Comparison of ENCODE assay signal across 22 mouse cellular contexts in genomic region chr2:136308743-136309142, GRCm38 (mm10).
DNase-seq lines count a peak whose midpoint lies in the region; ATAC-seq and TF ChIP-seq lines count a peak whose summit lies in the region.
"Had no signal": no experiment of that assay in that cellular context is flagged by ENCODE, and none has a peak within 500 bp of the region (broad histone marks: within the 10 kb centered on the region; RNA-seq: fewer than 3 reads in every experiment).

No protein-coding gene starts in this region.

- 89% methylated on average over 4 of the region's 4 CpGs for WGBS in forebrain, embryonic 11.5 days
- 79% methylated on average over 4 of the region's 4 CpGs for WGBS in forebrain, embryonic 15.5 days
- WGBS in neural tube, embryonic 14.5 days = 66% methylated on average over 4 of the region's 4 CpGs
- WGBS in neural tube, embryonic 15.5 days = 66% methylated on average over 4 of the region's 4 CpGs

- TF ChIP-seq CTCF in layer of hippocampus, adult 2 months (conservative IDR thresholded peaks at IDR 0.05) = no peak

- H3K27me3 ChIP-seq in forebrain, embryonic 11.5 days (ENCODE audit: control insufficient read depth, insufficient read depth, low read length) = no peaks in the 10 kb centered on the region
- H3K27me3 ChIP-seq in forebrain, embryonic 15.5 days = no peaks in the 10 kb centered on the region
- no peaks in the 10 kb centered on the region for H3K27me3 ChIP-seq in neural tube, embryonic 14.5 days (ENCODE audit: control insufficient read depth, insufficient read depth, low read length)
- no peaks in the 10 kb centered on the region for H3K27me3 ChIP-seq in neural tube, embryonic 15.5 days (replicated peaks)
- H3K27me3 ChIP-seq: heart, embryonic 13.5 days; neural tube, embryonic 12.5 days had no signal

- no peak overlapping the region for H3K4me2 ChIP-seq in forebrain, embryonic 11.5 days (ENCODE audit: low read depth, low read length, severe bottlenecking)
- no peak overlapping the region for H3K4me2 ChIP-seq in forebrain, embryonic 15.5 days (replicated peaks)
- no peak overlapping the region for H3K4me2 ChIP-seq in neural tube, embryonic 14.5 days (ENCODE audit: low read depth, low read length)
- no peak overlapping the region for H3K4me2 ChIP-seq in neural tube, embryonic 15.5 days
- H3K4me2 ChIP-seq: heart, embryonic 13.5 days; neural tube, embryonic 12.5 days had no signal

- H3K27ac ChIP-seq in forebrain, embryonic 11.5 days (ENCODE audit: low read depth, low read length) = no peak overlapping the region
- no peak overlapping the region for H3K27ac ChIP-seq in forebrain, embryonic 15.5 days (replicated peaks)
- no peak overlapping the region for H3K27ac ChIP-seq in layer of hippocampus, adult 2 months
- H3K27ac ChIP-seq in neural tube, embryonic 14.5 days (ENCODE audit: low read depth, low read length) = 0 out of 2 replicates have a peak overlapping the region, but pooled peaks have one; percentile 28
- no peak overlapping the region for H3K27ac ChIP-seq in neural tube, embryonic 15.5 days (replicated peaks)
- H3K27ac ChIP-seq: embryonic facial prominence, embryonic 10.5 days; heart, embryonic 13.5 days; liver, embryonic 14.5 days; neural tube, embryonic 12.5 days had no signal

- no peak overlapping the region for H3K4me3 ChIP-seq in forebrain, embryonic 11.5 days (ENCODE audit: low read depth, low read length)
- no peak overlapping the region for H3K4me3 ChIP-seq in forebrain, embryonic 15.5 days
- no peak overlapping the region for H3K4me3 ChIP-seq in layer of hippocampus, adult 2 months
- no peak overlapping the region for H3K4me3 ChIP-seq in neural tube, embryonic 14.5 days (ENCODE audit: low read depth, low read length)
- no peak overlapping the region for H3K4me3 ChIP-seq in neural tube, embryonic 15.5 days (replicated peaks)
- H3K4me3 ChIP-seq: embryonic facial prominence, embryonic 10.5 days; heart, embryonic 13.5 days; neural tube, embryonic 12.5 days had no signal

- no peak for DNase-seq in forebrain, embryonic 11.5 days (ENCODE audit: low spot score)
- DNase-seq in layer of hippocampus, adult 18-20 months (ENCODE audit: low spot score in 2 of 2) = peak; percentile 4 to 26
- DNase-seq in layer of hippocampus, adult 2 months (ENCODE audit: low spot score in 2 of 2) = no peak
- DNase-seq in telencephalon, adult 2 months (ENCODE audit: low read depth, low spot score) = peak; percentile 51
- no peak for DNase-seq in adrenal gland, adult 18-20 months (ENCODE audit: low spot score in 2 of 2)
- DNase-seq: adrenal gland, postnatal 36 days; cerebellum, adult 9-10 months; gastrocnemius, postnatal 10 days; heart, adult 11 months; kidney, adult 8-10 months; kidney, postnatal 4 days; layer of hippocampus, postnatal 36 days had no signal

- H3K9ac ChIP-seq in forebrain, embryonic 11.5 days (ENCODE audit: low read length) = no peak overlapping the region
- H3K9ac ChIP-seq in forebrain, embryonic 15.5 days (replicated peaks) = no peak overlapping the region
- no peak overlapping the region for H3K9ac ChIP-seq in neural tube, embryonic 14.5 days (replicated peaks; ENCODE audit: low read depth, low read length)
- H3K9ac ChIP-seq in neural tube, embryonic 15.5 days (replicated peaks) = no peak overlapping the region
- H3K9ac ChIP-seq: heart, embryonic 13.5 days; liver, embryonic 14.5 days; neural tube, embryonic 12.5 days had no signal

- H3K9me3 ChIP-seq in forebrain, embryonic 11.5 days (ENCODE audit: control insufficient read depth, low read length) = no peaks in the 10 kb centered on the region
- no peaks in the 10 kb centered on the region for H3K9me3 ChIP-seq in forebrain, embryonic 15.5 days
- no peaks in the 10 kb centered on the region for H3K9me3 ChIP-seq in neural tube, embryonic 14.5 days (ENCODE audit: control insufficient read depth, low read length)
- no peaks in the 10 kb centered on the region for H3K9me3 ChIP-seq in neural tube, embryonic 15.5 days (replicated peaks)
- H3K9me3 ChIP-seq: embryonic facial prominence, embryonic 10.5 days; heart, embryonic 13.5 days; neural tube, embryonic 12.5 days had no signal

- ATAC-seq in forebrain, embryonic 11.5 days (replicated peaks; ENCODE audit: low FRiP score) = 0 out of 2 replicates have a peak, but pooled peaks have one; percentile 42
- ATAC-seq in forebrain, embryonic 15.5 days (replicated peaks) = no peak
- ATAC-seq in neural tube, embryonic 14.5 days (ENCODE audit: low read depth) = peak; percentile 62; the same call in 1 of the 2 replicates
- ATAC-seq in neural tube, embryonic 15.5 days (ENCODE audit: low FRiP score) = no peak
- ATAC-seq: CD4-positive, CD25-positive, alpha-beta regulatory T cell, adult 4 months; inflammation-experienced regulatory T-cells, adult 6 months; lung, postnatal 0 days had no signal

- H3K36me3 ChIP-seq in forebrain, embryonic 11.5 days (ENCODE audit: control insufficient read depth, insufficient read depth, low read length) = no peaks in the 10 kb centered on the region
- no peaks in the 10 kb centered on the region for H3K36me3 ChIP-seq in forebrain, embryonic 15.5 days
- no peaks in the 10 kb centered on the region for H3K36me3 ChIP-seq in neural tube, embryonic 14.5 days (ENCODE audit: control insufficient read depth, insufficient read depth, low read length)
- no peaks in the 10 kb centered on the region for H3K36me3 ChIP-seq in neural tube, embryonic 15.5 days
- H3K36me3 ChIP-seq: embryonic facial prominence, embryonic 10.5 days; heart, embryonic 13.5 days; neural tube, embryonic 12.5 days had no signal

- H3K4me1 ChIP-seq in forebrain, embryonic 11.5 days (replicated peaks; ENCODE audit: control insufficient read depth, insufficient read depth, low read length) = no peaks in the 10 kb centered on the region
- H3K4me1 ChIP-seq in forebrain, embryonic 15.5 days = no peaks in the 10 kb centered on the region
- no peaks in the 10 kb centered on the region for H3K4me1 ChIP-seq in neural tube, embryonic 14.5 days (ENCODE audit: control insufficient read depth, insufficient read depth, low read length)
- 0 out of 2 replicates have a peak, but pooled peaks cover 2% of the 10 kb centered on the region for H3K4me1 ChIP-seq in neural tube, embryonic 15.5 days
- H3K4me1 ChIP-seq: embryonic facial prominence, embryonic 10.5 days; heart, embryonic 13.5 days; neural tube, embryonic 12.5 days had no signal

Comparison
In these comparisons a context has a peak if more than half of its experiments do, and no peak if none do; other contexts are left out.
1. ATAC-seq: peak in forebrain, embryonic 11.5 days (single experiment) and neural tube, embryonic 14.5 days (single experiment); none in forebrain, embryonic 15.5 days (single experiment) and neural tube, embryonic 15.5 days (single experiment).
2. DNase-seq: peak in layer of hippocampus, adult 18-20 months (2 of 2) and telencephalon, adult 2 months (single experiment); none in forebrain, embryonic 11.5 days (single experiment), layer of hippocampus, adult 2 months (0 of 2) and adrenal gland, adult 18-20 months (0 of 2).